Mouse (Mus musculus) myocyte (in vitro differentiated cells): ENCODE measurements around the gene Ccdc152. TPM values are rescaled to one million over a fixed set of nuclear protein-coding genes. Genes with fewer than 3 reads are reported as not detected.

Experiments
- H3K27me3 ChIP-seq: one replicate; pipeline ENCODE4 v1.6.1; 2011; ENCODE audit not compliant: control insufficient read depth, insufficient read depth, insufficient read length
- H3K36me3 ChIP-seq: one replicate; pipeline ENCODE4 v1.6.1; 2011; ENCODE audit not compliant: control insufficient read depth, insufficient read depth
- H3K4me2 ChIP-seq: one replicate; pipeline ENCODE4 v1.6.1; 2011; ENCODE audit warnings: low read depth, control low read depth
- H3K4me3 ChIP-seq: one replicate; pipeline ENCODE4 v1.5.1; 2011; ENCODE audit warnings: mild to moderate bottlenecking, control low read depth, moderate library complexity
- H3K79me2 ChIP-seq: one replicate; pipeline ENCODE4 v1.6.1; 2011; ENCODE audit not compliant: control insufficient read depth, insufficient read depth
- H3ac ChIP-seq: one replicate; pipeline ENCODE4 v1.6.1; 2011; ENCODE audit not compliant: control insufficient read depth, insufficient read length
- CEBPB ChIP-seq: IDR thresholded peaks from 2 replicates; pipeline ENCODE4 v1.6.1; 2011; ENCODE audit warnings: mild to moderate bottlenecking, moderate library complexity; ENCODE audit not compliant: poor library complexity, insufficient read depth, severe bottlenecking
- E2F4 ChIP-seq: IDR thresholded peaks from one replicate; pipeline ENCODE4 v1.6.1; 2011; ENCODE audit warnings: mild to moderate bottlenecking, control low read depth, moderate library complexity; ENCODE audit not compliant: insufficient read depth
- MAX ChIP-seq: IDR thresholded peaks from one replicate; pipeline ENCODE4 v1.6.1; 2011; ENCODE audit warnings: low read depth, mild to moderate bottlenecking, control low read depth
- MYOD1 ChIP-seq, 3 experiments: IDR thresholded peaks; one replicate each; pipeline ENCODE4 v1.6.1; 2011; ENCODE audit warnings: control low read depth in 2 of 3, low read depth in 2 of 3, mild to moderate bottlenecking in 2 of 3, moderate library complexity in 1 of 3; ENCODE audit not compliant: insufficient read length in 2 of 3, control insufficient read depth in 1 of 3
- MYOG ChIP-seq, 3 experiments: IDR thresholded peaks; one replicate each; pipeline ENCODE4 v1.6.1; 2011; ENCODE audit warnings: control low read depth in 2 of 3, low read depth in 2 of 3, mild to moderate bottlenecking in 2 of 3; ENCODE audit not compliant: insufficient read length in 2 of 3, control insufficient read depth in 1 of 3, insufficient read depth in 1 of 3
- POLR2A ChIP-seq: IDR thresholded peaks from one replicate; pipeline ENCODE4 v1.6.1; 2011; ENCODE audit warnings: low read depth, mild to moderate bottlenecking, control low read depth, moderate library complexity; ENCODE audit not compliant: insufficient read length
- POLR2AphosphoS2 ChIP-seq: IDR thresholded peaks from one replicate; pipeline ENCODE4 v1.6.1; 2011; ENCODE audit warnings: low read depth, control low read depth; ENCODE audit not compliant: insufficient read length
- REST ChIP-seq: IDR thresholded peaks from one replicate; pipeline ENCODE4 v1.6.1; 2011; ENCODE audit warnings: mild to moderate bottlenecking, control low read depth, moderate library complexity; ENCODE audit not compliant: insufficient read depth, insufficient read length
- SRF ChIP-seq: IDR thresholded peaks from one replicate; pipeline ENCODE4 v1.6.1; 2011; ENCODE audit warnings: low read depth; ENCODE audit not compliant: control insufficient read depth, insufficient read length
- TCF12 ChIP-seq: IDR thresholded peaks from one replicate; pipeline ENCODE4 v1.6.1; 2011; ENCODE audit warnings: mild to moderate bottlenecking, control low read depth; ENCODE audit not compliant: poor library complexity, insufficient read depth, severe bottlenecking
- TCF3 ChIP-seq: IDR thresholded peaks from one replicate; pipeline ENCODE4 v1.6.1; 2011; ENCODE audit warnings: low read depth, control low read depth; ENCODE audit not compliant: insufficient read length
- USF1 ChIP-seq: IDR thresholded peaks from one replicate; pipeline ENCODE4 v1.6.1; 2011; ENCODE audit warnings: low read depth, mild to moderate bottlenecking, control low read depth, moderate library complexity
- polyA plus RNA-seq: library from polyadenylated mRNA; unstranded; fragments of >200 nt; fragmentation: generic; extraction: Trizol; gene quantifications from one replicate; pipeline ENCODE4 v1.2.1, GENCODE M21; 2012; ENCODE audit warnings: missing spikeins

Ccdc152 gene
- not detected for polyA plus RNA-seq

- no peaks in the 10 kb centered on the region for H3K36me3 ChIP-seq
- no peak for TF ChIP-seq CEBPB
- TF ChIP-seq REST = no peak
- TF ChIP-seq TCF3 = no peak
- TF ChIP-seq POLR2A = no peak
- TF ChIP-seq POLR2AphosphoS2 = no peak
- no peak for TF ChIP-seq E2F4
- no peak for TF ChIP-seq USF1
- TF ChIP-seq MYOG (IDR thresholded peaks at IDR 0.05; ENCODE audit: control insufficient read depth in 1 of 3, insufficient read depth in 1 of 3, insufficient read length in 2 of 3, low read depth in 2 of 3) = no peak
- TF ChIP-seq MAX = no peak
- no peak for TF ChIP-seq MYOD1 (IDR thresholded peaks at IDR 0.05; ENCODE audit: control insufficient read depth in 1 of 3, insufficient read length in 2 of 3, low read depth in 2 of 3)
- TF ChIP-seq TCF12 = no peak
- no peaks in the 10 kb centered on the region for H3K79me2 ChIP-seq
- H3K4me2 ChIP-seq = no peak within 1 kb of the TSS
- no peak within 1 kb of the TSS for H3ac ChIP-seq
- H3K4me3 ChIP-seq = no peak within 1 kb of the TSS
- no peaks in the 10 kb centered on the region for H3K27me3 ChIP-seq
Measured at GRCm38 (mm10) chr15:3303426-3303825, at the start of gene Ccdc152. Gene Ccdc152 (minus strand): TSS chr15:3303526.

GRCm38 (mm10) chr15:3349306-3350064 lies 46.2 kb upstream of the Ccdc152 start:
- Histone ChIP-seq H3K4me2 (no peak overlapping the region), H3K79me2 (no peaks in the 10 kb centered on the region), H3K27me3 (no peaks in the 10 kb centered on the region), H3K4me3 (no peak overlapping the region), H3ac (no peak overlapping the region), H3K36me3 (no peaks in the 10 kb centered on the region)
- TF ChIP-seq MYOG (IDR thresholded peaks at IDR 0.05; ENCODE audit: control insufficient read depth in 1 of 3, insufficient read depth in 1 of 3, insufficient read length in 2 of 3, low read depth in 2 of 3) = no peak
- no peak for TF ChIP-seq TCF12
- no peak for TF ChIP-seq USF1
- TF ChIP-seq CEBPB = no peak
- no peak for TF ChIP-seq SRF
- TF ChIP-seq E2F4 = no peak
- TF ChIP-seq POLR2A = no peak
- TF ChIP-seq MAX = no peak

- Histone ChIP-seq H3K27me3 (no peaks in the 10 kb centered on the region), H3ac (no peak overlapping the region), H3K4me3 (no peak overlapping the region), H3K79me2 (no peaks in the 10 kb centered on the region), H3K36me3 (no peaks in the 10 kb centered on the region), H3K4me2 (no peak overlapping the region)
- TF ChIP-seq SRF = no peak
- no peak for TF ChIP-seq REST
- TF ChIP-seq MYOD1 (IDR thresholded peaks at IDR 0.05; ENCODE audit: control insufficient read depth in 1 of 3, insufficient read length in 2 of 3, low read depth in 2 of 3) = no peak
- TF ChIP-seq POLR2A = no peak
- no peak for TF ChIP-seq E2F4
- no peak for TF ChIP-seq CEBPB
Measured at GRCm38 (mm10) chr15:3346682-3347081, 43.4 kb upstream of the Ccdc152 start.

GRCm38 (mm10) chr15:3344555-3344954 lies 41.2 kb upstream of the Ccdc152 start:
- no peak overlapping the region for H3ac ChIP-seq
- no peaks in the 10 kb centered on the region for H3K79me2 ChIP-seq
- H3K27me3 ChIP-seq = no peaks in the 10 kb centered on the region
- H3K36me3 ChIP-seq = peaks cover 6% of the 10 kb centered on the region
- TF ChIP-seq TCF3 (no peak), POLR2AphosphoS2 (no peak), MAX (no peak), MYOD1 (IDR thresholded peaks at IDR 0.05; ENCODE audit: control insufficient read depth in 1 of 3, insufficient read length in 2 of 3, low read depth in 2 of 3) (no peak), E2F4 (no peak), USF1 (no peak), SRF (no peak), POLR2A (no peak), REST (no peak)
- no peak overlapping the region for H3K4me2 ChIP-seq
- H3K4me3 ChIP-seq = no peak overlapping the region
